Mouse (Mus musculus) midbrain, embryonic 12.5 days (tissue): ENCODE measurements around the gene Abcf2. TPM values are rescaled to one million over a fixed set of nuclear protein-coding genes. Genes with fewer than 3 reads are reported as not detected.
A peak's percentile ranks its signal among the peaks of the same experiment; 100 is the strongest.

Experiments used
- ATAC-seq: fragments of 200-750 bp; cut with Nextera tagmentation; 2 replicates; pipeline ENCODE4 v1.8.0; 2017; ENCODE audit warnings: low read depth, moderate TSS enrichment, moderate library complexity; ENCODE audit not compliant: low FRiP score
- H3K27ac ChIP-seq: fragments of 300-500 bp; sonication (generic); replicated peaks from 2 replicates; pipeline ENCODE4 v1.5.1; 2016; ENCODE audit warnings: mild to moderate bottlenecking
- H3K27me3 ChIP-seq: fragments of 300-500 bp; sonication (generic); 2 replicates; pipeline ENCODE4 v1.6.1; 2016; ENCODE audit warnings: mild to moderate bottlenecking
- H3K36me3 ChIP-seq: fragments of 300-500 bp; sonication (generic); 2 replicates; pipeline ENCODE4 v1.6.1; 2016
- H3K4me1 ChIP-seq: fragments of 300-500 bp; sonication (generic); 2 replicates; pipeline ENCODE4 v1.6.1; 2016
- H3K4me2 ChIP-seq: fragments of 300-500 bp; sonication (generic); replicated peaks from 2 replicates; pipeline ENCODE4 v1.6.1; 2016; ENCODE audit warnings: mild to moderate bottlenecking, moderate library complexity
- H3K4me3 ChIP-seq: fragments of 300-500 bp; sonication (generic); 2 replicates; pipeline ENCODE4 v1.5.1; 2016; ENCODE audit warnings: mild to moderate bottlenecking
- H3K9ac ChIP-seq: fragments of 300-500 bp; sonication (generic); replicated peaks from 2 replicates; pipeline ENCODE4 v1.6.1; 2016; ENCODE audit warnings: mild to moderate bottlenecking, moderate library complexity
- H3K9me3 ChIP-seq: fragments of 300-500 bp; sonication (generic); 2 replicates; pipeline ENCODE4 v1.6.1; 2016; ENCODE audit warnings: mild to moderate bottlenecking
- WGBS: fragments of 180-500 bp; shearing (Covaris S2); methylation state at CpG from one replicate; pipeline ENCODE4 v1.1.7; 2016; 5-methylcytosine and 5-hydroxymethylcytosine counted together
- polyA plus RNA-seq: library from polyadenylated mRNA; unstranded; fragments of >200 nt; fragmentation: Nextera tagmentation; extraction: Ambion mirVana; gene quantifications from 2 replicates; pipeline ENCODE4 v1.2.1, GENCODE M21; 2016

The Abcf2 gene
- polyA plus RNA-seq, 1 experiment from 2014 or later = 126 TPM

- H3K36me3 ChIP-seq = no peaks in the 10 kb centered on the region
- H3K4me3 ChIP-seq = peak overlapping the region; percentile 64
- H3K4me1 ChIP-seq = peaks cover 83% of the 10 kb centered on the region
- H3K27me3 ChIP-seq = 0 out of 2 replicates have a peak, but pooled peaks cover 4% of the 10 kb centered on the region
- no peak for ATAC-seq
- H3K27ac ChIP-seq = peak overlapping the region; percentile 99
- peak overlapping the region; percentile 86 for H3K9ac ChIP-seq
- H3K4me2 ChIP-seq = peak overlapping the region; percentile 72
- no peaks in the 10 kb centered on the region for H3K9me3 ChIP-seq
- WGBS = under 1% methylated on average over 33 of the region's 33 CpGs
Observed at GRCm38 (mm10) chr5:24601071-24601835, 24.0 kb upstream of the Abcf2 start.

GRCm38 (mm10) chr5:24600236-24600635, 23.0 kb upstream of the Abcf2 start:
- Histone ChIP-seq H3K27me3 (0 out of 2 replicates have a peak, but pooled peaks cover 4% of the 10 kb centered on the region), H3K27ac (no peak overlapping the region), H3K4me2 (peak overlapping the region; percentile 72), H3K4me3 (peak overlapping the region; percentile 64), H3K9me3 (no peaks in the 10 kb centered on the region), H3K4me1 (peaks cover 83% of the 10 kb centered on the region), H3K36me3 (peaks cover 5% of the 10 kb centered on the region), H3K9ac (peak overlapping the region; percentile 86; the same call in 1 of the 2 replicates)
- no peak for ATAC-seq
- 53% methylated on average over 2 of the region's 2 CpGs for WGBS

- H3K27ac ChIP-seq = peak overlapping the region; percentile 72
Observed at GRCm38 (mm10) chr5:24599137-24599536, 21.9 kb upstream of the Abcf2 start.

GRCm38 (mm10) chr5:24598570-24599006, 21.3 kb upstream of the Abcf2 start:
- no peaks in the 10 kb centered on the region for H3K9me3 ChIP-seq
- WGBS = under 1% methylated on average over 39 of the region's 41 CpGs
- peaks cover 79% of the 10 kb centered on the region for H3K4me1 ChIP-seq
- H3K27ac ChIP-seq = peak overlapping the region; percentile 72
- H3K4me2 ChIP-seq = peak overlapping the region; percentile 94
- peak overlapping the region; percentile 77 for H3K9ac ChIP-seq
- 0 out of 2 replicates have a peak, but pooled peaks cover 4% of the 10 kb centered on the region for H3K27me3 ChIP-seq
- 0 out of 2 replicates have a peak, but pooled peaks have one; percentile 27 for ATAC-seq
- H3K4me3 ChIP-seq = peak overlapping the region; percentile 56
- H3K36me3 ChIP-seq = peaks cover 21% of the 10 kb centered on the region

More at GRCm38 (mm10) chr5:24599137-24599536, 21.9 kb upstream of the Abcf2 start:
- peak overlapping the region; percentile 94 for H3K4me2 ChIP-seq
- no peak for ATAC-seq
- H3K27me3 ChIP-seq = 0 out of 2 replicates have a peak, but pooled peaks cover 4% of the 10 kb centered on the region
- H3K36me3 ChIP-seq = peaks cover 15% of the 10 kb centered on the region
- peaks cover 84% of the 10 kb centered on the region for H3K4me1 ChIP-seq
- H3K4me3 ChIP-seq = peak overlapping the region; percentile 56
- peak overlapping the region; percentile 77; the same call in 1 of the 2 replicates for H3K9ac ChIP-seq
- no peaks in the 10 kb centered on the region for H3K9me3 ChIP-seq
- 14% methylated on average over 8 of the region's 8 CpGs for WGBS

GRCm38 (mm10) chr5:24597901-24598569, 20.8 kb upstream of the Abcf2 start:
- Histone ChIP-seq H3K9me3 (no peaks in the 10 kb centered on the region), H3K9ac (peak overlapping the region; percentile 77), H3K4me2 (peak overlapping the region; percentile 94), H3K27me3 (0 out of 2 replicates have a peak, but pooled peaks cover 4% of the 10 kb centered on the region), H3K4me1 (peaks cover 73% of the 10 kb centered on the region), H3K36me3 (peaks cover 26% of the 10 kb centered on the region), H3K4me3 (peak overlapping the region; percentile 56), H3K27ac (peak overlapping the region; percentile 72)
- ATAC-seq = no peak
- WGBS = 23% methylated on average over 15 of the region's 15 CpGs

- ATAC-seq = peak; percentile 4; the same call in 1 of the 2 replicates
- Histone ChIP-seq H3K4me1 (peaks cover 67% of the 10 kb centered on the region), H3K27ac (peak overlapping the region; percentile 96), H3K9ac (peak overlapping the region; percentile 51), H3K9me3 (no peaks in the 10 kb centered on the region), H3K27me3 (peaks cover 11% of the 10 kb centered on the region), H3K4me3 (peak overlapping the region; percentile 22; the same call in 1 of the 2 replicates), H3K36me3 (peaks cover 34% of the 10 kb centered on the region), H3K4me2 (peak overlapping the region; percentile 42)
- 50% methylated on average over 2 of the region's 2 CpGs for WGBS
Observed at GRCm38 (mm10) chr5:24597221-24597728, 20.0 kb upstream of the Abcf2 start.

GRCm38 (mm10) chr5:24596519-24597171, 19.4 kb upstream of the Abcf2 start:
- Histone ChIP-seq H3K4me2 (peak overlapping the region; percentile 42), H3K9me3 (no peaks in the 10 kb centered on the region), H3K4me3 (peak overlapping the region; percentile 22; the same call in 1 of the 2 replicates), H3K9ac (peak overlapping the region; percentile 51), H3K4me1 (peaks cover 69% of the 10 kb centered on the region), H3K27ac (peak overlapping the region; percentile 96), H3K27me3 (peaks cover 18% of the 10 kb centered on the region), H3K36me3 (peaks cover 40% of the 10 kb centered on the region)
- ATAC-seq = peak; percentile 64
- 5% methylated on average over 11 of the region's 11 CpGs for WGBS

GRCm38 (mm10) chr5:24595786-24596380, 18.6 kb upstream of the Abcf2 start:
- peak overlapping the region; percentile 51 for H3K9ac ChIP-seq
- WGBS = 37% methylated on average over 14 of the region's 14 CpGs
- H3K4me2 ChIP-seq = peak overlapping the region; percentile 42
- peak; percentile 17; the same call in 1 of the 2 replicates for ATAC-seq
- H3K9me3 ChIP-seq = no peaks in the 10 kb centered on the region
- peak overlapping the region; percentile 96 for H3K27ac ChIP-seq
- H3K4me3 ChIP-seq = 0 out of 2 replicates have a peak overlapping the region, but pooled peaks have one; percentile 22
- peaks cover 48% of the 10 kb centered on the region for H3K36me3 ChIP-seq
- H3K27me3 ChIP-seq = peaks cover 23% of the 10 kb centered on the region
- peaks cover 72% of the 10 kb centered on the region for H3K4me1 ChIP-seq

GRCm38 (mm10) chr5:24595261-24595660, 18.0 kb upstream of the Abcf2 start:
- ATAC-seq = no peak
- no peaks in the 10 kb centered on the region for H3K9me3 ChIP-seq
- H3K9ac ChIP-seq = peak overlapping the region; percentile 51
- H3K4me3 ChIP-seq = no peak overlapping the region
- peak overlapping the region; percentile 42 for H3K4me2 ChIP-seq
- peak overlapping the region; percentile 96 for H3K27ac ChIP-seq
- peaks cover 67% of the 10 kb centered on the region for H3K4me1 ChIP-seq
- WGBS = 95% methylated on average over 5 of the region's 5 CpGs
- peaks cover 22% of the 10 kb centered on the region for H3K27me3 ChIP-seq
- H3K36me3 ChIP-seq = peaks cover 54% of the 10 kb centered on the region

- Histone ChIP-seq H3K9ac (no peak overlapping the region), H3K27me3 (peaks cover 22% of the 10 kb centered on the region), H3K36me3 (peaks cover 62% of the 10 kb centered on the region), H3K27ac (no peak overlapping the region), H3K9me3 (no peaks in the 10 kb centered on the region), H3K4me1 (peaks cover 61% of the 10 kb centered on the region), H3K4me3 (no peak overlapping the region), H3K4me2 (no peak overlapping the region)
- WGBS = 95% methylated on average over 5 of the region's 5 CpGs
- ATAC-seq = no peak
Observed at GRCm38 (mm10) chr5:24594346-24594745, 17.1 kb upstream of the Abcf2 start.

- no peak for ATAC-seq
- H3K4me1 ChIP-seq = peaks cover 60% of the 10 kb centered on the region
- no peak overlapping the region for H3K9ac ChIP-seq
- 82% methylated on average over 10 of the region's 10 CpGs for WGBS
- no peak overlapping the region for H3K4me3 ChIP-seq
- H3K9me3 ChIP-seq = no peaks in the 10 kb centered on the region
- peaks cover 66% of the 10 kb centered on the region for H3K36me3 ChIP-seq
- H3K27me3 ChIP-seq = peaks cover 22% of the 10 kb centered on the region
- no peak overlapping the region for H3K4me2 ChIP-seq
- no peak overlapping the region for H3K27ac ChIP-seq
Observed at GRCm38 (mm10) chr5:24593928-24594327, 16.7 kb upstream of the Abcf2 start.
